Mouse (Mus musculus): ENCODE results near the gene Rhbdf2.

DNA sequence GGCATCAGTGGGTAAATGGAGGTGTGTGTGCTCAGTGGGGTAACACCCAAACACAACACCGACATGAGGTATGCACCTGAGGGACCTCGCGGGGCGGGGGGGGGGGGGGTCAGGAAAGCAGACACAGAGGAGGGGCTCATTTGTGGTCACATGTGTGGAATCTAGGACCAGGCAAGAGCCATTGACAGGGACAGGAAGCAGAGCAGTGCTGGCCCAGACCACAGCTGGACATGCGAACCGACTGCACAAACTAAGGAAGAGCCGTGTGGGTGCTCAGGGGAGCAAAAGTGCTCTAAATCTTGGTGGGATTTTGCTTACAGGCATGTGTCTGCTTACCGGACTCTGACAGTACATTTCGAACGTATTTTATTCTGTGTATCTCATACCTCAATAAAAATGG lies 38.5 kb upstream of the Rhbdf2 start:
- no peak for TF ChIP-seq CTCF (conservative IDR thresholded peaks at IDR 0.05; ENCODE audit: low read length)
- no peak for TF ChIP-seq POU5F1 (IDR thresholded peaks at IDR 0.05; ENCODE audit: borderline replicate concordance, low read length)
